ENCODE assay signal across 8 mouse cellular contexts in the genomic region with DNA sequence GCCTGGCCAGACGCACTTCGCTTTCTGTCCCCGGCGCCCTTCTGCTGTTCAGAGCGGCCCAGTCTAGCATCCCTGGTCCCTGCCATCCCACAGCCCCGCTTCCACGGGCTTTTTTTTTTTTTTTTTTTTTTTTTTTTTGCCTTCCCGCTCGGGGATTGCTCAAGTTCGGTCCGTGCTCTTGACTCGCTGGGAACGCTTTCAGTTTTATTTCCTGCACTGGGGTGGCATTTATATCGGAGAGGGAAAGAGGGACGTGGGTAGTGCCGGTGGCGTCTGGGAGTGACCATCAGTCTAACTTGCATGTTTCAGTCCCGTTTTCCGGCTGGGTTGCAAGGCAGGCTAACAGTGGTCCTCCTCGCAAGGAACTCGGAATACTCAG. TPM values are rescaled to one million over a fixed set of nuclear protein-coding genes. Genes with fewer than 3 reads are reported as not detected.
DNase-seq lines count a peak whose midpoint lies in the region; ATAC-seq and TF ChIP-seq lines count a peak whose summit lies in the region.

No protein-coding gene starts in this region.

- TF ChIP-seq EP300 in MEL (IDR thresholded peaks at IDR 0.05; ENCODE audit: low read depth in 1 of 2, low read length in 2 of 2), result no peak

- TF ChIP-seq CTCF in kidney, adult 2 months (conservative IDR thresholded peaks at IDR 0.05; ENCODE audit: insufficient read depth, insufficient read length, low read depth, low read length), result no peak
- no peak for TF ChIP-seq CTCF in MEL (IDR thresholded peaks at IDR 0.05 in 2 of 3, conservative IDR thresholded peaks at IDR 0.05 in 1 of 3; ENCODE audit: control insufficient read depth in 1 of 3, insufficient read depth in 1 of 3, low read depth in 2 of 3, low read length in 3 of 3, poor library complexity in 1 of 3, severe bottlenecking in 1 of 3)

- H3K27ac ChIP-seq in kidney, adult 2 months (ENCODE audit: insufficient read depth, low read depth, low read length), result peak overlapping the region; percentile 86
- peak overlapping the region; percentile 86 for H3K27ac ChIP-seq in MEL (ENCODE audit: control insufficient read depth, low read depth, low read length)
- peak overlapping the region; percentile 97 for H3K27ac ChIP-seq in limb, embryonic 10.5 days
- H3K27ac ChIP-seq in midbrain, embryonic 12.5 days (replicated peaks), result peak overlapping the region; percentile 94

- H3K4me1 ChIP-seq in kidney, adult 2 months (ENCODE audit: control insufficient read depth, insufficient read depth, low read length), result peaks cover 3% of the 10 kb centered on the region; the same call in 1 of the 2 replicates
- H3K4me1 ChIP-seq in MEL (ENCODE audit: control insufficient read depth in 1 of 2, insufficient read depth in 2 of 2, low read length in 2 of 2), result peaks cover 11 to 15% of the 10 kb centered on the region in 2 experiments
- peaks cover 14% of the 10 kb centered on the region for H3K4me1 ChIP-seq in limb, embryonic 10.5 days
- H3K4me1 ChIP-seq in midbrain, embryonic 12.5 days, result peaks cover 15% of the 10 kb centered on the region

- no peak for TF ChIP-seq RAD21 in MEL (IDR thresholded peaks at IDR 0.05; ENCODE audit: low read depth, low read length)

- peak overlapping the region; percentile 93 for H3K9ac ChIP-seq in MEL (ENCODE audit: control insufficient read depth, low read depth, low read length, poor library complexity, severe bottlenecking)
- H3K9ac ChIP-seq in midbrain, embryonic 12.5 days (replicated peaks), result peak overlapping the region; percentile 83

- WGBS in kidney, adult 2 months, result under 1% methylated on average over 21 of the region's 21 CpGs
- WGBS in limb, embryonic 10.5 days, result 5% methylated on average over 21 of the region's 21 CpGs
- WGBS in midbrain, embryonic 12.5 days, result 2% methylated on average over 21 of the region's 21 CpGs

- no peaks in the 10 kb centered on the region for H3K36me3 ChIP-seq in kidney, adult 2 months (ENCODE audit: control insufficient read depth, insufficient read depth, low read length)
- H3K36me3 ChIP-seq in MEL (ENCODE audit: control insufficient read depth in 1 of 2, insufficient read depth in 2 of 2, low read length in 2 of 2), result peaks cover 2 to 22% of the 10 kb centered on the region in 2 experiments; a peak in 3 of 4 replicates
- 0 out of 2 replicates have a peak, but pooled peaks cover 6% of the 10 kb centered on the region for H3K36me3 ChIP-seq in limb, embryonic 10.5 days
- no peaks in the 10 kb centered on the region for H3K36me3 ChIP-seq in midbrain, embryonic 12.5 days

- H3K4me3 ChIP-seq in kidney, adult 2 months (ENCODE audit: insufficient read depth, low read depth, low read length), result peak overlapping the region; percentile 70
- peak overlapping the region; percentile 57 to 76 for H3K4me3 ChIP-seq in MEL (ENCODE audit: control insufficient read depth in 1 of 2, insufficient read depth in 1 of 2, low read depth in 2 of 2, low read length in 2 of 2)
- H3K4me3 ChIP-seq in limb, embryonic 10.5 days, result peak overlapping the region; percentile 85
- H3K4me3 ChIP-seq in midbrain, embryonic 12.5 days, result peak overlapping the region; percentile 82

- no peak for DNase-seq in kidney, adult 2 months
- DNase-seq in kidney, adult 11 months, result no peak
- peak; percentile 48 for DNase-seq in MEL (ENCODE audit: low read depth, low spot score)
- DNase-seq in limb, embryonic 10.5 days (ENCODE audit: low spot score), result no peak
- no peak for DNase-seq in adrenal gland, adult 8-10 months
- DNase-seq in kidney, adult 18-20 months, result no peak

- no peaks in the 10 kb centered on the region for H3K9me3 ChIP-seq in MEL (replicated peaks; ENCODE audit: insufficient read depth, low read length)
- H3K9me3 ChIP-seq in limb, embryonic 10.5 days (replicated peaks), result no peaks in the 10 kb centered on the region
- no peaks in the 10 kb centered on the region for H3K9me3 ChIP-seq in midbrain, embryonic 12.5 days

- peaks cover 36% of the 10 kb centered on the region for H3K79me2 ChIP-seq in MEL (ENCODE audit: control insufficient read depth, insufficient read depth, low read length, poor library complexity)

- peak overlapping the region; percentile 71 for H3K4me2 ChIP-seq in midbrain, embryonic 12.5 days (replicated peaks)

- no peaks in the 10 kb centered on the region for H3K27me3 ChIP-seq in kidney, adult 2 months (replicated peaks; ENCODE audit: control insufficient read depth, insufficient read depth, low read length)
- H3K27me3 ChIP-seq in MEL (ENCODE audit: control insufficient read depth in 1 of 2, insufficient read depth in 2 of 2, low read length in 2 of 2), result no peaks in the 10 kb centered on the region
- no peaks in the 10 kb centered on the region for H3K27me3 ChIP-seq in limb, embryonic 10.5 days (ENCODE audit: low read depth, poor library complexity, severe bottlenecking)
- no peaks in the 10 kb centered on the region for H3K27me3 ChIP-seq in midbrain, embryonic 12.5 days

- peak; percentile 21; the same call in 1 of the 2 replicates for ATAC-seq in erythroid progenitor cell, adult 5-6 weeks (replicated peaks; ENCODE audit: low FRiP score, poor library complexity, severe bottlenecking)
- no peak for ATAC-seq in midbrain, embryonic 12.5 days (ENCODE audit: low FRiP score, low read depth)

- TF ChIP-seq POLR2A in kidney, adult 2 months (IDR thresholded peaks at IDR 0.05; ENCODE audit: low read depth, low read length), result no peak
- TF ChIP-seq POLR2A in MEL (IDR thresholded peaks at IDR 0.05; ENCODE audit: control insufficient read depth in 1 of 2, insufficient read depth in 1 of 2, low read depth in 1 of 2, low read length in 2 of 2, poor library complexity in 1 of 2), result no peak

TF ChIP-seq in MEL, 35 proteins besides CTCF, POLR2A, EP300 and RAD21:
- TF ChIP-seq HCFC1 (IDR thresholded peaks at IDR 0.05; ENCODE audit: low read depth, low read length) (no peak), RCOR1 (IDR thresholded peaks at IDR 0.05; ENCODE audit: low read depth, low read length) (no peak), NRF1 (IDR thresholded peaks at IDR 0.05; ENCODE audit: insufficient read depth, low read depth, low read length, poor library complexity, severe bottlenecking) (no peak), MXI1 (IDR thresholded peaks at IDR 0.05; ENCODE audit: low read depth, low read length) (no peak), JUND (IDR thresholded peaks at IDR 0.05; ENCODE audit: low read depth, low read length) (no peak), ZNF384 (IDR thresholded peaks at IDR 0.05; ENCODE audit: low read depth, low read length) (peak; percentile 78), KAT2A (conservative IDR thresholded peaks at IDR 0.05; ENCODE audit: low read depth, low read length) (no peak), CHD1 (IDR thresholded peaks at IDR 0.05; ENCODE audit: low read depth, low read length) (0 out of 2 replicates have a peak, but pooled peaks have one; percentile 6), CHD2 (IDR thresholded peaks at IDR 0.05; ENCODE audit: low read length) (no peak), UBTF (IDR thresholded peaks at IDR 0.05; ENCODE audit: borderline replicate concordance, insufficient read depth, low read depth, low read length) (no peak), SMC3 (IDR thresholded peaks at IDR 0.05; ENCODE audit: low read depth, low read length) (no peak)

RNA-seq across cellular contexts. Expression of a gene that starts 0.7 kb away (rescaled TPM):
- polyA plus RNA-seq in kidney, adult 2 months (2012; rRNA removed), result 24.0 and 26.2 TPM in 2 replicates
- total RNA-seq in MEL (2012; rRNA removed), result 58.0 and 60.7 TPM in 2 replicates
- 100 to 1,000 TPM in 1 of 2 experiments, 10 to 100 TPM in 1; 51.8 to 546 TPM for polyA plus RNA-seq in MEL (2012; ENCODE audit: insufficient read depth in 1 of 2, insufficient read length in 2 of 2, low read depth in 1 of 2, low replicate concordance in 2 of 2, missing spikeins in 1 of 2)
- 42.9 and 93.1 TPM in 2 replicates for total RNA-seq in erythroid progenitor cell, adult 5-6 weeks (2015; ENCODE audit: low replicate concordance)
- total RNA-seq in erythroid progenitor cell, adult 5-6 weeks (2017; ENCODE audit: low replicate concordance), result 47.7 and 81.4 TPM in 2 replicates
- polyA plus RNA-seq in limb, embryonic 10.5 days (2016; fragmentation: Nextera tagmentation; extraction: Ambion mirVana), result 57.5 and 60.0 TPM in 2 replicates
- polyA plus RNA-seq in midbrain, embryonic 12.5 days (2016; fragmentation: Nextera tagmentation; extraction: Ambion mirVana), result 78.7 and 80.6 TPM in 2 replicates
- total RNA-seq in adrenal gland, adult 8-10 months (2022), result 10 to 100 TPM; 75.5 to 83.1 (median 80.1) TPM
